Mouse (Mus musculus) brain, adult 2 months (tissue): Measurements from ENCODE around the gene Syngr4.
"Not testable (repeated sequence)": the region's sequence is repeated elsewhere in the genome, so short reads cannot be mapped to it uniquely, and the experiment has no call there.

Experiments
- DNase-seq: peaks from one replicate; pipeline ENCODE4 v3.0.0; 2011; ENCODE audit warnings: low read depth, low spot score

Gene Syngr4

GRCm38 (mm10) chr7:45916056-45917003, 19.8 kb upstream of the Syngr4 start:
- peak; percentile 94 for DNase-seq

- DNase-seq: no peak
These were observed 18.5 kb upstream of the Syngr4 start for GRCm38 (mm10) chr7:45915011-45915410.

- no peak for DNase-seq
These were observed 17.6 kb upstream of the Syngr4 start for GRCm38 (mm10) chr7:45914067-45914466.

GRCm38 (mm10) chr7:45909145-45909544, 12.6 kb upstream of the Syngr4 start:
- no peak for DNase-seq

GRCm38 (mm10) chr7:45908384-45908783, 11.9 kb upstream of the Syngr4 start:
- DNase-seq: no peak

GRCm38 (mm10) chr7:45906622-45907021, 10.1 kb upstream of the Syngr4 start:
- DNase-seq: no peak

GRCm38 (mm10) chr7:45902481-45903002, 6.0 kb upstream of the Syngr4 start:
- DNase-seq: no peak

- DNase-seq: no peak
These were observed 5.0 kb upstream of the Syngr4 start for GRCm38 (mm10) chr7:45901562-45901961.

- DNase-seq: peak; percentile 67
These were observed 1.6 kb upstream of the Syngr4 start for GRCm38 (mm10) chr7:45898125-45898524.

GRCm38 (mm10) chr7:45897258-45897757, 794 bp upstream of the Syngr4 start:
- DNase-seq: peak; percentile 82

GRCm38 (mm10) chr7:45895931-45896516, 490 bp downstream of the Syngr4 start:
- DNase-seq: no peak

- no peak for DNase-seq
These were observed 3.9 kb downstream of the Syngr4 start for GRCm38 (mm10) chr7:45892651-45893050.

- no peak for DNase-seq
These were observed 9.3 kb downstream of the Syngr4 start for GRCm38 (mm10) chr7:45887246-45887645.

GRCm38 (mm10) chr7:45881011-45881410, 15.5 kb downstream of the Syngr4 start:
- DNase-seq: no peak

GRCm38 (mm10) chr7:45880531-45880930, 16.0 kb downstream of the Syngr4 start:
- no peak for DNase-seq

- DNase-seq: not testable (repeated sequence)
These were observed 18.2 kb downstream of the Syngr4 start, which contains the start of gene Grin2d for GRCm38 (mm10) chr7:45878278-45878677. Grin2d (minus strand) TSS chr7:45878378.

- no peak for DNase-seq
These were observed 19.6 kb downstream of the Syngr4 start for GRCm38 (mm10) chr7:45876895-45877294.

- DNase-seq: peak; percentile 56
These were observed 23.2 kb downstream of the Syngr4 start for GRCm38 (mm10) chr7:45873061-45873947.

- peak; percentile 95 for DNase-seq
These were observed 23.9 kb downstream of the Syngr4 start, which contains the start of gene Kdelr1 for GRCm38 (mm10) chr7:45872624-45873023. Kdelr1 (plus strand) TSS chr7:45872772.

- peak; percentile 23 for DNase-seq
These were observed 26.0 kb downstream of the Syngr4 start for GRCm38 (mm10) chr7:45870282-45871058.
